Mouse (Mus musculus): ENCODE results near the gene Rps19.

- no peak for TF ChIP-seq CTCF (IDR thresholded peaks at IDR 0.05; ENCODE audit: low read depth, low read length)
- no peak for TF ChIP-seq GATA1 (IDR thresholded peaks at IDR 0.05; ENCODE audit: borderline replicate concordance, low read length)
- TF ChIP-seq TAL1 (conservative IDR thresholded peaks at IDR 0.05; ENCODE audit: low read depth, low read length): no peak
These were observed 8.0 kb downstream of the Rps19 start for GRCm38 (mm10) chr7:24892125-24892583.

All from G1E (cell line).